Mouse (Mus musculus): Measurements from ENCODE around the gene Cblb. TPM values are rescaled to one million over a fixed set of nuclear protein-coding genes. Genes with fewer than 3 reads are reported as not detected.
A peak's percentile ranks its signal among the peaks of the same experiment; 100 is the strongest.

Gene Cblb
- polyA plus RNA-seq, 1 experiment from 2014 or later = 8.7 TPM

GRCm38 (mm10) chr16:52061015-52061481 is 30.0 kb downstream of the Cblb start:
- DNase-seq (ENCODE audit: low spot score) = peak; percentile 83
- TF ChIP-seq EP300 (IDR thresholded peaks at IDR 0.05) = peak; percentile 52
- TF ChIP-seq CTCF (IDR thresholded peaks at IDR 0.05) = no peak
- Histone ChIP-seq H3K9me3 (ENCODE audit: low read length) (no peaks in the 10 kb centered on the region), H3K36me3 (ENCODE audit: insufficient read depth, low read length) (no peaks in the 10 kb centered on the region), H3K4me3 (ENCODE audit: low read depth, low read length) (no peak overlapping the region), H3K4me2 (replicated peaks; ENCODE audit: low read depth, low read length) (no peak overlapping the region; the same call in 1 of the 2 replicates), H3K27ac (ENCODE audit: low read length) (peak overlapping the region; percentile 68), H3K27me3 (replicated peaks; ENCODE audit: insufficient read depth, low read length) (no peaks in the 10 kb centered on the region), H3K9ac (replicated peaks; ENCODE audit: low read depth) (no peak overlapping the region), H3K4me1 (ENCODE audit: insufficient read depth, low read depth, low read length) (peaks cover 34% of the 10 kb centered on the region)
- WGBS = 17% methylated on average over 4 of the region's 4 CpGs
- ATAC-seq = peak; percentile 78

- H3K4me3 ChIP-seq (ENCODE audit: low read depth, low read length) = no peak overlapping the region
- peaks cover 30% of the 10 kb centered on the region for H3K4me1 ChIP-seq (ENCODE audit: insufficient read depth, low read depth, low read length)
- no peaks in the 10 kb centered on the region for H3K9me3 ChIP-seq (ENCODE audit: low read length)
- H3K4me2 ChIP-seq (replicated peaks; ENCODE audit: low read depth, low read length) = no peak overlapping the region
- no peak overlapping the region for H3K9ac ChIP-seq (replicated peaks; ENCODE audit: low read depth)
- H3K36me3 ChIP-seq (ENCODE audit: insufficient read depth, low read length) = no peaks in the 10 kb centered on the region
- TF ChIP-seq EP300 (IDR thresholded peaks at IDR 0.05) (peak; percentile 85), CTCF (IDR thresholded peaks at IDR 0.05) (no peak)
- H3K27ac ChIP-seq (ENCODE audit: low read length) = no peak overlapping the region
- ATAC-seq (peak; percentile 26; the same call in 1 of the 2 replicates), DNase-seq (ENCODE audit: low spot score) (peak; percentile 46)
- no peaks in the 10 kb centered on the region for H3K27me3 ChIP-seq (replicated peaks; ENCODE audit: insufficient read depth, low read length)
- 70% methylated on average over 12 of the region's 12 CpGs for WGBS
Observed at GRCm38 (mm10) chr16:52064309-52065105, 33.5 kb downstream of the Cblb start.

- Histone ChIP-seq H3K27me3 (replicated peaks; ENCODE audit: insufficient read depth, low read length) (no peaks in the 10 kb centered on the region), H3K27ac (ENCODE audit: low read length) (no peak overlapping the region; the same call in 1 of the 2 replicates), H3K4me2 (replicated peaks; ENCODE audit: low read depth, low read length) (no peak overlapping the region), H3K4me3 (ENCODE audit: low read depth, low read length) (no peak overlapping the region), H3K9ac (replicated peaks; ENCODE audit: low read depth) (no peak overlapping the region), H3K9me3 (ENCODE audit: low read length) (no peaks in the 10 kb centered on the region), H3K4me1 (ENCODE audit: insufficient read depth, low read depth, low read length) (peaks cover 12% of the 10 kb centered on the region; the same call in 1 of the 2 replicates), H3K36me3 (ENCODE audit: insufficient read depth, low read length) (no peaks in the 10 kb centered on the region)
- 65% methylated on average over 10 of the region's 10 CpGs for whole genome bisulfite sequencing
- no peak for TF ChIP-seq CTCF (IDR thresholded peaks at IDR 0.05)
- no peak for TF ChIP-seq EP300 (IDR thresholded peaks at IDR 0.05)
- peak; percentile 44 for DNase-seq (ENCODE audit: low spot score)
- peak; percentile 35; the same call in 1 of the 2 replicates for ATAC-seq
Observed at GRCm38 (mm10) chr16:52067632-52068516, 36.8 kb downstream of the Cblb start.

- Histone ChIP-seq H3K4me2 (replicated peaks; ENCODE audit: low read depth, low read length) (no peak overlapping the region), H3K36me3 (ENCODE audit: insufficient read depth, low read length) (no peaks in the 10 kb centered on the region), H3K9ac (replicated peaks; ENCODE audit: low read depth) (no peak overlapping the region), H3K4me1 (ENCODE audit: insufficient read depth, low read depth, low read length) (peaks cover 12% of the 10 kb centered on the region; the same call in 1 of the 2 replicates), H3K4me3 (ENCODE audit: low read depth, low read length) (no peak overlapping the region), H3K27me3 (replicated peaks; ENCODE audit: insufficient read depth, low read length) (no peaks in the 10 kb centered on the region), H3K9me3 (ENCODE audit: low read length) (no peaks in the 10 kb centered on the region), H3K27ac (ENCODE audit: low read length) (no peak overlapping the region)
- ATAC-seq (no peak), DNase-seq (ENCODE audit: low spot score) (no peak)
- TF ChIP-seq CTCF (IDR thresholded peaks at IDR 0.05) = no peak
- TF ChIP-seq EP300 (IDR thresholded peaks at IDR 0.05) = no peak
- WGBS = 93% methylated on average over 3 of the region's 3 CpGs
Observed at GRCm38 (mm10) chr16:52068517-52068874, 37.5 kb downstream of the Cblb start.

GRCm38 (mm10) chr16:52069648-52070047 is 38.6 kb downstream of the Cblb start:
- Histone ChIP-seq H3K4me1 (ENCODE audit: insufficient read depth, low read depth, low read length) (peaks cover 12% of the 10 kb centered on the region; the same call in 1 of the 2 replicates), H3K4me3 (ENCODE audit: low read depth, low read length) (no peak overlapping the region), H3K4me2 (replicated peaks; ENCODE audit: low read depth, low read length) (no peak overlapping the region), H3K9me3 (ENCODE audit: low read length) (no peaks in the 10 kb centered on the region), H3K27ac (ENCODE audit: low read length) (no peak overlapping the region), H3K27me3 (replicated peaks; ENCODE audit: insufficient read depth, low read length) (no peaks in the 10 kb centered on the region), H3K36me3 (ENCODE audit: insufficient read depth, low read length) (no peaks in the 10 kb centered on the region), H3K9ac (replicated peaks; ENCODE audit: low read depth) (no peak overlapping the region)
- TF ChIP-seq CTCF (IDR thresholded peaks at IDR 0.05) (no peak), EP300 (IDR thresholded peaks at IDR 0.05) (no peak)
- ATAC-seq (no peak), DNase-seq (ENCODE audit: low spot score) (no peak)
- WGBS = 61% methylated on average over 6 of the region's 6 CpGs

- Histone ChIP-seq H3K4me2 (replicated peaks; ENCODE audit: low read depth, low read length) (no peak overlapping the region), H3K4me3 (ENCODE audit: low read depth, low read length) (no peak overlapping the region), H3K36me3 (ENCODE audit: insufficient read depth, low read length) (no peaks in the 10 kb centered on the region), H3K27me3 (replicated peaks; ENCODE audit: insufficient read depth, low read length) (no peaks in the 10 kb centered on the region), H3K9ac (replicated peaks; ENCODE audit: low read depth) (no peak overlapping the region), H3K27ac (ENCODE audit: low read length) (no peak overlapping the region), H3K9me3 (ENCODE audit: low read length) (no peaks in the 10 kb centered on the region), H3K4me1 (ENCODE audit: insufficient read depth, low read depth, low read length) (peaks cover 12% of the 10 kb centered on the region; the same call in 1 of the 2 replicates)
- TF ChIP-seq EP300 (IDR thresholded peaks at IDR 0.05) = no peak
- no peak for TF ChIP-seq CTCF (IDR thresholded peaks at IDR 0.05)
- DNase-seq (ENCODE audit: low spot score) = no peak
- ATAC-seq = no peak
- WGBS = 67% methylated on average over 5 of the region's 5 CpGs
Observed at GRCm38 (mm10) chr16:52070128-52070527, 39.1 kb downstream of the Cblb start.
